7 mouse cellular contexts compared by ENCODE assay signal in genomic region chr7:28960354-28961046, GRCm38 (mm10). TPM values are rescaled to one million over a fixed set of nuclear protein-coding genes. Genes with fewer than 3 reads are reported as not detected.
A peak's percentile ranks its signal among the peaks of the same experiment; 100 is the strongest.
DNase-seq lines count a peak whose midpoint lies in the region; ATAC-seq and TF ChIP-seq lines count a peak whose summit lies in the region.

No protein-coding gene starts in this region.

- TF ChIP-seq POLR2A in thymus, adult 2 months (IDR thresholded peaks at IDR 0.05; ENCODE audit: control insufficient read depth, extremely low read depth, insufficient read depth, low read length, poor library complexity) = no peak

- peak; percentile 57 for DNase-seq in right cerebral cortex, adult 18-20 months
- DNase-seq in right cerebral cortex, postnatal 10 days (ENCODE audit: low spot score in 2 of 2) = no peak
- DNase-seq in stomach, postnatal 0 days (ENCODE audit: low spot score) = peak; percentile 38
- no peak for DNase-seq in cerebellum, postnatal 4 days (ENCODE audit: low spot score in 2 of 2)
- no peak for DNase-seq in thymus, adult 2 months

- no peak overlapping the region for H3K27ac ChIP-seq in forebrain, embryonic 15.5 days (replicated peaks)
- H3K27ac ChIP-seq in limb, embryonic 15.5 days = peak overlapping the region; percentile 92
- H3K27ac ChIP-seq in stomach, postnatal 0 days (replicated peaks) = peak overlapping the region; percentile 94
- no peak overlapping the region for H3K27ac ChIP-seq in thymus, adult 2 months (ENCODE audit: control insufficient read depth, insufficient read depth, low read length)

- TF ChIP-seq EP300 in stomach, postnatal 0 days (optimal IDR thresholded peaks at IDR 0.05) = no peak

- peaks cover 44% of the 10 kb centered on the region for H3K4me1 ChIP-seq in forebrain, embryonic 15.5 days
- peaks cover 54% of the 10 kb centered on the region for H3K4me1 ChIP-seq in limb, embryonic 15.5 days
- H3K4me1 ChIP-seq in stomach, postnatal 0 days (replicated peaks; ENCODE audit: control insufficient read depth, insufficient read depth) = peaks cover 15% of the 10 kb centered on the region
- H3K4me1 ChIP-seq in thymus, adult 2 months (replicated peaks; ENCODE audit: control insufficient read depth, insufficient read depth, low read length) = peaks cover 26% of the 10 kb centered on the region

- H3K4me2 ChIP-seq in forebrain, embryonic 15.5 days (replicated peaks) = peak overlapping the region; percentile 64
- H3K4me2 ChIP-seq in limb, embryonic 15.5 days = peak overlapping the region; percentile 79
- H3K4me2 ChIP-seq in stomach, postnatal 0 days (replicated peaks; ENCODE audit: low read depth) = peak overlapping the region; percentile 86

- no peaks in the 10 kb centered on the region for H3K9me3 ChIP-seq in forebrain, embryonic 15.5 days
- H3K9me3 ChIP-seq in limb, embryonic 15.5 days = no peaks in the 10 kb centered on the region
- H3K9me3 ChIP-seq in stomach, postnatal 0 days (ENCODE audit: control insufficient read depth, low read length) = no peaks in the 10 kb centered on the region

- TF ChIP-seq CTCF in stomach, postnatal 0 days (IDR thresholded peaks at IDR 0.05; ENCODE audit: low read depth) = no peak
- no peak for TF ChIP-seq CTCF in thymus, adult 2 months (IDR thresholded peaks at IDR 0.05; ENCODE audit: borderline replicate concordance, control insufficient read depth, extremely low read depth, insufficient read depth, low read length, poor library complexity)

- 37% methylated on average over 9 of the region's 9 CpGs for WGBS in forebrain, embryonic 15.5 days
- WGBS in limb, embryonic 15.5 days = 14% methylated on average over 9 of the region's 9 CpGs
- 6% methylated on average over 9 of the region's 9 CpGs for WGBS in stomach, postnatal 0 days
- WGBS in thymus, adult 2 months = 69% methylated on average over 9 of the region's 9 CpGs

- H3K9ac ChIP-seq in forebrain, embryonic 15.5 days (replicated peaks) = peak overlapping the region; percentile 97
- peak overlapping the region; percentile 98 for H3K9ac ChIP-seq in limb, embryonic 15.5 days
- peak overlapping the region; percentile 98 for H3K9ac ChIP-seq in stomach, postnatal 0 days (ENCODE audit: low read length)

- peak overlapping the region; percentile 94 for H3K4me3 ChIP-seq in forebrain, embryonic 15.5 days
- H3K4me3 ChIP-seq in limb, embryonic 15.5 days = peak overlapping the region; percentile 99
- H3K4me3 ChIP-seq in stomach, postnatal 0 days (ENCODE audit: low read depth, low read length) = peak overlapping the region; percentile 100
- H3K4me3 ChIP-seq in thymus, adult 2 months (ENCODE audit: control insufficient read depth, insufficient read depth, low read length) = no peak overlapping the region; the same call in 1 of the 2 replicates

- ATAC-seq in forebrain, embryonic 15.5 days (replicated peaks) = no peak
- ATAC-seq in limb, embryonic 15.5 days (ENCODE audit: insufficient number of reproducible peaks, low FRiP score, low TSS enrichment, low read depth) = no peak
- ATAC-seq in stomach, postnatal 0 days (ENCODE audit: low FRiP score, low TSS enrichment) = no peak

- H3K36me3 ChIP-seq in forebrain, embryonic 15.5 days = no peaks in the 10 kb centered on the region
- no peaks in the 10 kb centered on the region for H3K36me3 ChIP-seq in limb, embryonic 15.5 days
- no peaks in the 10 kb centered on the region for H3K36me3 ChIP-seq in stomach, postnatal 0 days (ENCODE audit: control insufficient read depth, insufficient read depth, low read length)
- no peaks in the 10 kb centered on the region for H3K36me3 ChIP-seq in thymus, adult 2 months (ENCODE audit: control insufficient read depth, insufficient read depth, low read length)

- no peaks in the 10 kb centered on the region for H3K27me3 ChIP-seq in forebrain, embryonic 15.5 days
- H3K27me3 ChIP-seq in limb, embryonic 15.5 days = no peaks in the 10 kb centered on the region
- no peaks in the 10 kb centered on the region for H3K27me3 ChIP-seq in stomach, postnatal 0 days (ENCODE audit: control insufficient read depth, insufficient read depth, low read length)
- H3K27me3 ChIP-seq in thymus, adult 2 months (ENCODE audit: control insufficient read depth, insufficient read depth, low read length) = no peaks in the 10 kb centered on the region

RNA-seq across cellular contexts. Expression of gene Actn4, which starts 1.6 kb away (rescaled TPM):
- polyA plus RNA-seq in forebrain, embryonic 15.5 days (2015; fragmentation: Nextera tagmentation; extraction: Ambion mirVana) = 134 TPM in 2 replicates
- 347 and 359 TPM in 2 replicates for polyA plus RNA-seq in limb, embryonic 15.5 days (2015; fragmentation: Nextera tagmentation; extraction: Ambion mirVana)
- polyA plus RNA-seq in stomach, postnatal 0 days (2015; fragmentation: Nextera tagmentation; extraction: Ambion mirVana) = 216 and 227 TPM in 2 replicates
- 243 and 268 TPM in 2 replicates for polyA plus RNA-seq in thymus, adult 2 months (2012; rRNA removed)

RNA-seq across cellular contexts. Expression of gene Eif3k, which starts 21.2 kb away (rescaled TPM):
- polyA plus RNA-seq in forebrain, embryonic 15.5 days (2015; fragmentation: Nextera tagmentation; extraction: Ambion mirVana) = 303 and 307 TPM in 2 replicates
- 372 and 387 TPM in 2 replicates for polyA plus RNA-seq in limb, embryonic 15.5 days (2015; fragmentation: Nextera tagmentation; extraction: Ambion mirVana)
- polyA plus RNA-seq in stomach, postnatal 0 days (2015; fragmentation: Nextera tagmentation; extraction: Ambion mirVana) = 294 and 295 TPM in 2 replicates
- 362 and 396 TPM in 2 replicates for polyA plus RNA-seq in thymus, adult 2 months (2012; rRNA removed)

RNA-seq across cellular contexts. Expression of gene Map4k1, which starts 21.4 kb away (rescaled TPM):
- 5.5 and 7.7 TPM in 2 replicates for polyA plus RNA-seq in forebrain, embryonic 15.5 days (2015; fragmentation: Nextera tagmentation; extraction: Ambion mirVana)
- polyA plus RNA-seq in limb, embryonic 15.5 days (2015; fragmentation: Nextera tagmentation; extraction: Ambion mirVana) = 7.2 and 7.6 TPM in 2 replicates
- 3.0 and 3.6 TPM in 2 replicates for polyA plus RNA-seq in stomach, postnatal 0 days (2015; fragmentation: Nextera tagmentation; extraction: Ambion mirVana)
- 155 and 164 TPM in 2 replicates for polyA plus RNA-seq in thymus, adult 2 months (2012; rRNA removed)

Comparison
In these comparisons a context has a peak if more than half of its experiments do, and no peak if none do; other contexts are left out.
1. DNase-seq: peak in right cerebral cortex, adult 18-20 months (single experiment) and stomach, postnatal 0 days (single experiment); none in right cerebral cortex, postnatal 10 days (0 of 2), cerebellum, postnatal 4 days (0 of 2) and thymus, adult 2 months (single experiment).
2. H3K27ac ChIP-seq: peak in limb, embryonic 15.5 days (single experiment) and stomach, postnatal 0 days (single experiment); none in forebrain, embryonic 15.5 days (single experiment) and thymus, adult 2 months (single experiment).
3. RNA of gene Map4k1, which starts 21.4 kb away (polyA plus RNA-seq): 155 to 164 TPM in thymus, adult 2 months; 7.2 to 7.6 TPM in limb, embryonic 15.5 days, 5.5 to 7.7 TPM in forebrain, embryonic 15.5 days and 3.0 to 3.6 TPM in stomach, postnatal 0 days; every median in the first group is over 10 times any median in the second.
4. Peak in every context shown above with its lines, with median percentiles within 50 percentile points of each other: H3K4me2 ChIP-seq and H3K9ac ChIP-seq.